Mouse (Mus musculus): ENCODE measurements at regions not wholly inside any gene's neighbourhood (a gene's known extent, or its start where the extent isn't known, plus 50 kb on each side); places are given as distances from the start of the nearest gene placed in this dataset.

GRCm38 (mm10) chr10:117896911-117897643 is 51.2 kb upstream of the Rap1b start:
- DNase-seq (ENCODE audit: low spot score): no peak

DNA sequence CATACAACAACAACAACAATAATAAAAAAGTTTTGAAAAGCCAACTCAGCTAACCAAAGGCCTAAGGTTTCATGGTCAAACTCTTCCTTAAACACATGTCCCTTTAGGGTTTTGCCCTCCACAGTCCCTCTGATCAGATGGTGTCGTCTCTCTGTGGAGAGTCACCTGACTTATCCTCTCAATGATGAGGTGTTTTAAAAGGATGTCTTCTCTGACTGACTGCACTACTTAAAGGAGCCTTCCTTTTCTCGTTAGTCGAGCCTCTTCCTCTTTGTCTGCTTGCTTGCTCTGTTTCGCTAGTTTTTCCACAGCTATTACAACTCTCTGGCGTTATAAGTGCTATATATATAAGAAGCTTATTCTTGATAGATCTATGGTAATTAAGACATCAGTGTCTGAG is 51.9 kb upstream of the Rap1b start:
- no peak for DNase-seq (ENCODE audit: low spot score)

- DNase-seq (ENCODE audit: low spot score): no peak
Measured at GRCm38 (mm10) chr10:117898391-117898790, 52.6 kb upstream of the Rap1b start.

DNA sequence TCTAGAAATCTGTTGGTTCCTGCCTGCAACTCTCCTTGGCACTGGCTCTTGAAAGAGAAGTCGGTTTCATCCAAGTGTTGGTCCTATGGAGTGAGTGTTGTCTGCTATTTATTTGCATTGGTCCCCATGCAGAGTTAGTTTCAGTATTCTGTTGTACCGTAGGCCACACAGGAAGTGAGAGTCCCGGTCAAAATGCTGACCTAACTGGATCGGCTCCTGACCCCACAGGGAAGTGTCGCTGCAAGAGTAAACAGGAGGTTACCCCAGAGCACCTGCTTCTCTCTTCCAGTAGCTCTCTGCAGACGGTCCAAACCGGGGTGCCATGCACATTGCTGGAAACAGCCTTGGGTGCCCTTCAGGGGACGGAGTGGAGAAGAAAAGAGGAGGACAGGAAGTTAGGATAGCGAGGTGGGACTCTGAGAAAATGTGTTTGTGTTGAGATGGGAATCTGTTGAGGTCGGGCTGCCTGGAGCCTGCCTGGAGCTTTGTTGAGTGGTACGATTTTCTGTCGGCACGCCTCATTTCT is 53.6 kb upstream of the Rap1b start:
- DNase-seq (ENCODE audit: low spot score): no peak

- peak; percentile 46 for DNase-seq (ENCODE audit: low spot score)
Measured at GRCm38 (mm10) chr10:117905666-117906266, 59.9 kb upstream of the Rap1b start.

GRCm38 (mm10) chr10:117906267-117906811 is 60.5 kb upstream of the Rap1b start:
- DNase-seq (ENCODE audit: low spot score): peak; percentile 58

- DNase-seq (ENCODE audit: low spot score): no peak
Measured at GRCm38 (mm10) chr10:117908079-117908675, 62.3 kb upstream of the Rap1b start.

DNA sequence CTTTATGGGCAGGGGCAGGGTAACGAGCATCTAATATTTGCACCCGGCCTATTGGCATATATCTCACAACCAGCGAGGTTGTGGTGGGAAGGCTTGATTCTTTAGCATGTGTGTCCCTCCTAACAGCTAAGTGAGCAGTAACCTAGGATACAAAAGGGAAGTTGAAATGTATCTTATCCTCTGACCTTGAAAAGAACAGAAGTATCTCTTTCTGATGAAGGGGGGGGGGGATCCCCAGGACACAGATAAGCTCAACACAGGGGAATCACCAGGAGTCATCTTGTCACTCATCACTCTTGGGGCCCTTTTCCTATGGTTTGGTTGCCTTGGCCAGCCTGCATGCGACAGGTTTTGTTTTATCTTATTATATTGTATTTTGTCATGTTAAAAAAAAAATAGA is 63.3 kb upstream of the Rap1b start:
- no peak for DNase-seq (ENCODE audit: low spot score)

DNA sequence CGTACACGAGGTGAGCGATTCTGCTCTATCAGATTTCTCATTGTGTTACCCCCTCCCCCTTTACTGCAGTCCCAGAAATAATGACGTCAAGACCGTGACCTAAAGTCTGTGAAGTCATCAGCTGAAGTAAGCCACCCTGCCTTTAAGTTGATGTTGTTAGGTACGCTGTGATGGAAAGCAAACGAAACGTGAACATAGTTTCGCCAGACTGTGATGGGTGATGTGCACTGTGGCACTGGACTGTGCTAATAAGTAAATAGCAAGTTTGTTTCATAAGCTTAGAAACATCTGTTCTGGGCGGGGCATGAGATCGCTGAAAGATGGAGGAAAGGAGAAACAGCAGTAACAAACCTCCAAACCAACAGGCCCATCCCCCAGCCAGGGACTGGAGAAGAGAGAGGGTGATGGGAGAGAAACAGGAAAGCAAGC is 64.0 kb upstream of the Rap1b start:
- DNase-seq (ENCODE audit: low spot score): no peak

GRCm38 (mm10) chr10:117910426-117910825 is 64.6 kb upstream of the Rap1b start:
- no peak for DNase-seq (ENCODE audit: low spot score)

DNA sequence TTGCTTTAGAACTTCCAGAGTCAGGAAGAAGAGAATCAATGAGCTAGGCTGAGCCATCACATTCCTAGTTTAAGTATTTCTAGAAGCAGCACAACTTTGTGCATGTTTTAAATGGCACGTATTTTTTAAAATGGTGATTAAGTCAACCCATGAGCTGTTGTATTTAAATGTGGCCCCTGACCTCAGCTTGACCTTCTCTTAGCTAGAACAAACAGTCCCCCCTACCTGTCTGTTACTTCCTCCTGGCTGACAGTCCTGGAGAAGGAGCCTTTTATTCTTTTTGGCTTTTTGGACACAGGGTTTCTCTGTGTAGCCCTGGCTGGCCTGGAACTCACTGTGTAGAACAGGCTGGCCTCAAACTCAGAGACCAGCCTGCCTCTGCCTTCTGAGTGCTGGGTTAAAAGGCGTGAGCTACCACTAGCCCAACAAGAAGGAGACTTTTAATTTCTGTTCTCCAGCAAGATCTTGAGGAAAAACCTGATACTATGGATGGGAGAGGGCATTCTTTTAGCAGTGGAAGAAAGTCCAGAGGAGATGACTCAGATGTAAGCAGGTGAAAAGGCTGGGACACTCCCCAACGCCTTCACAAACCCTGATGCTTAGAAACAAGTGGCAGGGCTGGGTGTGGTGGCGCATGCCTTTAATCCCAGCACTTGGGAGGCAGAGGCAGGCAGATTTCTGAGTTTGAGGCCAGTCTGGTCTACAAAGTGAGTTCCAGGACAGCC is 69.3 kb upstream of the Rap1b start:
- no peak for DNase-seq (ENCODE audit: low spot score)

DNA sequence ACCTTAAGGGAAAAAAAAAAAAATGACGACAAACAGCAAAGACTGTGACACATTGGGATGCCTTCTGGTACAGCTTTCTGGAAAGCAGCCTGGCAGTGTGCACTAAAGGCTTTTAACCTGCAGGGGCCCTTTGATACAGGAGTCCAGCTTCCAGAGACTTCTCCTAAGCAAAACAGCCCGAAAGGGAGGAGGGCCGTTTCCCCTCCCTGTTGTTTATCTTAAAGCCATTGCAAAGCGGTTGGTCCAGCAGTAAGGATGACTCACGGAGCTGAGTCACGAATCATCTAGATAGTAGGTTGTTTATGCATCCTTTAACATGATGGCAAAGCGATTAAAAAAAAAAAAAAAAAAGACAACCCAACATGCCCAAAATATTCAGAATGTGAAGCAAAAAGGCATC is 70.4 kb upstream of the Rap1b start:
- peak; percentile 17 for DNase-seq (ENCODE audit: low spot score)

- no peak for DNase-seq (ENCODE audit: low spot score)
Measured at GRCm38 (mm10) chr10:117917870-117918269, 72.0 kb upstream of the Rap1b start.

- DNase-seq (ENCODE audit: low spot score): no peak
Measured at GRCm38 (mm10) chr10:117918616-117919015, 72.8 kb upstream of the Rap1b start.

GRCm38 (mm10) chr10:117919186-117919941 is 73.5 kb upstream of the Rap1b start:
- DNase-seq (ENCODE audit: low spot score): no peak

DNA sequence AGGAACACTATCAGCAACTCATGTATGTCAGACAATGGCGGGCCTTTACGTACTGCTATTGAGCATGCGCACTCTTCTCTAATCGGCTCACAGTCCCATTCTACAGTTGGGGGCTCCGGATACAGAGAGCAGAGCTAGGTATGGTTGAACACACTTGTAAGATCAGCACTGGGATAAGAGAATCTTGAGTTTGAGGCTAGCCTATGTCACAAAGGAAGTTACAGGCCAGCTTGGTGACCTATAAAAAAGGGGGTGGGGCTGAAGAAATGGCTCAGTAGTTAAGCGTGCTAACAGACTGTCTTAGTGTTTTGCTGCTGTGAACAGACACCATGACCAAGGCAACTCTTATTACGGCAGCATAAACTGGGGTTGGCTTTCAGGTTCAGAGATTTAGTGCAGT is 79.4 kb upstream of the Rap1b start:
- DNase-seq (ENCODE audit: low spot score): no peak

- DNase-seq (ENCODE audit: low spot score): no peak
Measured at GRCm38 (mm10) chr10:117925611-117926555, 80.0 kb upstream of the Rap1b start.

GRCm38 (mm10) chr10:117928998-117929397 is 83.2 kb upstream of the Rap1b start:
- DNase-seq (ENCODE audit: low spot score): no peak

- no peak for DNase-seq (ENCODE audit: low spot score)
Measured at GRCm38 (mm10) chr10:117934797-117935196, 89.0 kb upstream of the Rap1b start.

GRCm38 (mm10) chr10:117938717-117939116 is 92.9 kb upstream of the Rap1b start:
- DNase-seq (ENCODE audit: low spot score): no peak
